Mouse (Mus musculus): ENCODE measurements around the gene Vps50.

Vps50 gene

GRCm38 (mm10) chr6:3620428-3621387 is 122.5 kb downstream of the Vps50 start:
- in situ Hi-C loops (cut with MboI, MseI): loop anchor here (25.0 kb wide), 1 partner anchor 1492 kb away; no protein-coding TSS in a partner anchor

Measured in T-helper 17 cell (primary cell).